Mouse (Mus musculus): Measurements from ENCODE around the gene Gm12695.

Gm12695 gene

GRCm38 (mm10) chr4:96698218-96698561 lies 86.8 kb downstream of the Gm12695 start:
- no peak for DNase-seq (ENCODE audit: low spot score in 2 of 2)

DNA sequence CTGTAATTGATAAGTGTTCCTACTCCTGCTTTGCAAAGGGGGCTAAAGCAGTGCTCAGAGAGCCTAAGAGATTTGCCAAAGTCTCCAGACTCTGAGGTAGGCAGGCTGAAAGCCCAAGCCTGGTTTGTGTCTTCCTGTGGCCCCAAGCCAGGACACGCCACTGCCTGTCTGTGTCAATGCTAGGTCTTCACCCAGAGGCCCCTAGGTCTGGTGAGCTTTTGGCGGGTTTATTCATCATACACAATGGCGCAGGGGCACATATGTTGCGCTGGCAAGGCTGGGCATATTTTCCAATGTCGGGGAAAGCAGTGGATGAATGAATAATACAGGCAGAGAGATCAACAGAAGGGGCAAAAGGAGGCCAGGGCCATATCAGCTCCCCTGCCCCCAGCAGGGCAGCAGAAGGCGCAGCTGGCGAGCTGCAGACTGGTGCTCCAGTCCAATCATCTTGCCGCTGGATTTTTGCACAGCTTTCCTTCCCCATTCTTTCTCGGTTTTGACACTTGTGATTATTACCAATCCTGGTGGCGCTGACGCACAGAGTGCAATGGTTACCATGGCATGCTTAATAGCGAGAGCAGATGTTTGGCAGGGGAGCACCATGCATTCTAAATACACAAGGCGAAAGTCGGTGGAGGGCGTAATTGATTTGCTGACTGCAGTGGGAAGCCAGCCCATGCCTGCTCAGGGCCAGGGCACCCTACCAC lies 87.3 kb downstream of the Gm12695 start:
- no peak for DNase-seq (ENCODE audit: low spot score in 2 of 2)

DNA sequence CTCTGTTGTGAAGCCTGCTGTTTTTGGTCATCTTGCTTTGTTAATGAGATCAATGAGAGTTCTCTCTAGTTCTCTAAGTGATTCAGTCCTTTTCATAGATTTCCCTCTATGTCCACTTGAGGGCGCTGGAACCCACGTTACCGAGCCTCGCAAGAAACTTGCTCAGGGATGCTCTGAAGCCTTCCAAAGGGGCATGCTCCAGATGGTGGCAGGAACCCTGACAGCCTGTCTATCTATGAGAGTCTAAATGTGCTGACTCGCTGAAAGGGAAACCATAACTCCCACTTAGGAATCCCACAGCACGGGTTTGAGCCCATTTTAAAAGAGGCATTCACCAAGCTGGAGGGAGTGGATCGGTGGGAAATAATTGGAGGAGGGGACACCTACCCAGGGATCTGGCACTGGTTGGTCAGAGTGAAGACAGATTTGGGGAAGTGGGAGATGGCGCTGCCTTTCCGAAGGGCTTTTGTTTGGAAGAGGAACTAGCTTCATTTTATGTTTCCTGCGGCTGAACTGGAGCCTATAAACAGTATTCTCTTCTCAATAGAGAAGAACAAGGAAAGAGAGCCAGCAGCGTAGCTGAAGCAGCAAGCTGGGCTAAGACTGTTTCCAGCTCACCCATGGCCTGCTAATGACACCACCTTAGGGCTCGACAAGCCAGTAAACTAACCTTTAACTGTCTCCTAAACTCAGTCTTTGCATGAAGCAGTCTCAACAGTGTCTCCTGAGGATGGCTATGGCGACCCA lies 88.2 kb downstream of the Gm12695 start:
- peak in 1 of 2 experiments; percentile 16 for DNase-seq (ENCODE audit: low spot score in 2 of 2)

GRCm38 (mm10) chr4:96687358-96687803 lies 97.6 kb downstream of the Gm12695 start:
- DNase-seq (ENCODE audit: low spot score in 2 of 2), result no peak

- DNase-seq (ENCODE audit: low spot score in 2 of 2), result no peak
Measured at GRCm38 (mm10) chr4:96683474-96683873, 101.5 kb downstream of the Gm12695 start.

DNA sequence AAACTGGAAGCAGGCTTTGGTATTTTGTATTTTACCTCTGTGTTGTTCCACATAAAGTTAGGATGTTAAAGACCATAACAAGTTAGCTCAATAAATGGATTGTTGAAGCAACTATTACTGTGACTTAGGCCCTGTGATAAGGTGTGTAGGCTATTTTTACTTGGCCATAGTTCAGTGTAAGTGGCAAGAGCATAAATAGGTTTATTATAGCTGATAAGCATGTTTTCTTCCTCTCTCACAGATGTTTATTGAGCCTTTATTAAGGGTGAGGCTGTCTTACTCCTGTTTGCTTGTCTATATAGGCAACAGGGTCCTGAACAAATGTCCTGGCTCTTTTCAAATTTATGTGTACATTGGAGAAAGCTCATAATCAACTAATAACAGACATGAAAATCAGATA lies 104.0 kb downstream of the Gm12695 start:
- DNase-seq (ENCODE audit: low spot score in 2 of 2), result no peak

DNA sequence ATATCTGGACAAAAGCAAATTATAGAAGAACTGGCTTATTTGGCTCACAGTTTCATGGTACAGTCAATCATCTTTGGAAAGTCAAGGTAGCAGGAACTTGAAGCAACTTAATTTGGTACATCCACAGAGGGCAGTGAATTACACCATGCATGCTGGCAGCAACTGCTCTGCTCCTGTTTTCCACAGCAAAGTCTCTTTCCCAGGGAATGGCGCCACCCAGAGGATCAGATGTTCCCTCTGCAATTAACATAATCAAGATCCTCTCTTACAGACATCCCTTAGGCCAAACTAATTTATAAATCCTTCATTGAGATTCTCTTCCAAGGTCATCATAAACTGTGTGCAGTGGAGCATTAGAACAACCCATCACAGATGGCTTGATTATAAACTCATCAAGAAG lies 104.8 kb downstream of the Gm12695 start:
- no peak for DNase-seq (ENCODE audit: low spot score in 2 of 2)
